Mouse (Mus musculus): ENCODE data around the gene Srgap1.

Srgap1 gene

GRCm38 (mm10) chr10:122046904-122047726, at the start of gene Srgap1:
Gene Srgap1, minus strand, starts transcription at chr10:122047315.
- DNase-seq (ENCODE audit: low spot score): peak; percentile 76

DNA sequence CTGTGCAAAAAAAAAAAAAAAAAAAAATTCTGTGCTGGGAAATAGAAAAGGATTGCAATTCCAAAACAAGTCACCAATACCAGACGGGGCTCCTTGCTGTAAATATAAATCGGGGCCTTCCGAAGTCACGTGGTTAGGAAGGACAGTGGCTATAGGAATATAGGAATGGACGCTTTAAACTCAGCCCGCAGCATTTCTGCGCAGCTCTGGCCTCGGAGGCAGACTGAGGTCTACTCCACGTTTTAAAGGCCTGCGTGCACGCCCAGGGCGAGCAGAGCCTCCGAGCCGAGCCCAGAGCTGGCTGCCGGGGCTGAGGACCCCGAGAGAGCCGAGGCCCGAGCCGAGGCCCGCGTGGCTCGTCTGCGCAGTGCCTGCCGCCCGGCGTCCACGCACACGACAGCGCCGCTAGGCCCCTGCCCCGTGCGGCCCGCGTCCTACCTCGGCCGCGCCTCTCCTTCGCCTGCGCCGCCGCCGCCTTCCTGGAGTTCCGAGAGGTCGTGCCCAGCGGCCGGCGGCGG, 49.4 kb upstream of the Srgap1 start:
- no peak for DNase-seq (ENCODE audit: low spot score)

DNA sequence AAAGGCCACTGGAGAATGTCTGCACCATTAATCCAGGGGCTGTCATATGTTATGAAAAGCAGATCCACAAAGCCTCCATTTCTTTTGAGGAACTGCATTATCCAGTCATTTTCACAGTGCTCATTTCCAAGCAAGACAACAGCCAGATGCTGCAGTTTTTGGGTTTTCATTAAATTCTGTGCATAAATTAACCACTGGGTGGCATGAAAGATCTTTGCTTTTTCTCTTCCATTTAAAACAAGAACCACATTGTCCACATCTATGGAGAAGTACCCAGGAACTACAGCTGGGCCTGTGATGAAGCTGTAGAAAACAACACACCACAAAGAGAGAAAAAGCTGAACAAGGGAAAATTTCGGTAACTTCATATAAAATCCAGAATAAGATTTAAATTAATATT, 43.4 kb upstream of the Srgap1 start:
- no peak for DNase-seq (ENCODE audit: low spot score)

DNA sequence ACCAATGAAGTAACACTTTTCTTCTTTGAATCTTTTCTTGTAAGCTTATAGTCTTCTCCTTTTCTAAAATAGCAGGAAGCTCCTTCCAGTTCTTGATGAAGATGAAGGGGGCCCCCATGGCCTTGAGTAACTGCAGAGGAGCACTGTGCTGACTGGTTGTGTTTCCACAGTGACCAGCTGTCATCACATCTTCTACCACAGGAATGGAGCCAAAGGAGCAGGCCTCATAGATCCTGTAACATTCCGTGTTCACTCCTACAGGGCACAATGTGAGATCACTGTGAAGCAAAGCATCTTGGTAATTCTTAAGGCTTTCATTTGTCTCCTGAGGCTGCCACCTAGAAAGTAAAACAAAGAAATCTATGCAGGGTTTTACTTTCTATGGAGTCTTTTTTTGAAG, 34.2 kb upstream of the Srgap1 start:
- no peak for DNase-seq (ENCODE audit: low spot score)

DNA sequence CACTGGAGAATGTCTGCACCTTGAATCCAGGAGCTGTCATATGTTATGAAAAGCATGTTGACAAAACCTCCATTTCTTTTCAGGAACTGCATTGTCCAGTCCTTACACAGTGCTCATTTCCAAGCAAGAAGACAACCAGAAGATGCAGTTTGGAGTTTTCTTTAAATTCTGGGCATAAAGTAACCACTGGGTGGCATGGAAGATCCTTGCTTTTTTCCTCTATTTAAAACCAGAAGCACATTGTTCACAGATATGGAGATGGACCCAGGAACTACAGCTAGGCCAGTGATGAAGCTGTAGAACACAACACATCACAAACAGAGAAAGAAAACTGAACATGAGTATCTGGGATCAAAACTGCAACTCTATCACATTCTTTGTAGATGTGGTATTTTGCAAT, 22.0 kb upstream of the Srgap1 start:
- no peak for DNase-seq (ENCODE audit: low spot score)

DNA sequence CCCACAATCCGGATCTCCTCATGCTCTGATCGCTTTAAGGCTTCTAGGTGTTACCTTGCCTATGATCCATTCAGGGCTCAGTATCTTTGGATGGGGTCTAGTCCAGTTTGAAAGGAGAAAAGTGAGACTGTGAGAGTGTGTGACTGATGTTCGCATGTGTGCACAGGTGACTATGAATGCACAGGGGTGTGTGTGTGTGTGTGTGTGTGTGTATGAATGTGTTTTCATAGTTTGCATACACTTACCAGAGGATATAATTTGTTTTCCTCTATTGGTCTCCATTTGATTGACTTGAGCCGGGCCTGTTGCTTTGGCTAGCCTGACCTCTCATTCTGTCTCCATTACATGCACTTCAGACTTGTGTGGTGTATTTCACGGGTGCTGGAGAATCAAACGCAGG, 8.7 kb upstream of the Srgap1 start:
- DNase-seq (ENCODE audit: low spot score): no peak

- peak; percentile 28 for DNase-seq (ENCODE audit: low spot score)
These were observed 7.4 kb upstream of the Srgap1 start for GRCm38 (mm10) chr10:122054535-122054934.

DNA sequence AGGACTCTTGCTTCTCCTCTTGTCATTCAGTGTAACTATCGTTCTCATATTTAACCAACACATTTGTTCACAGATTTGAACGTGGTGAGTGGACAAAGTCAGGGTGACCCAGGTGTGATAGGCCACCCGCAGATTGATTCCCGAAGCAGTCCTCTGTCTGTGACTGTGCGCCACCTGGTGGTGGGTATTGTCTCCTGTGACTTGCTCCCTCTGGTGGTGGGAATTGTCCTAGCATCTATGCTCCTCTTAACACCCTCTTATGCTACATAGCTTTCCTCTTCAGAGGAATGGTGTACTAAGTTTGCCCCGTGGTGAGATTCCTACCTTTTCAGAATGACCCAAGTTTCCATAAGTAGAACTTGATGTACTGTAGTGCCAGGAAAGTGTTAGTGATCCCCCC, 4.7 kb upstream of the Srgap1 start:
- DNase-seq (ENCODE audit: low spot score): peak; percentile 59

- peak; percentile 84 for DNase-seq (ENCODE audit: low spot score)
These were observed 731 bp upstream of the Srgap1 start for GRCm38 (mm10) chr10:122047727-122048365.

- DNase-seq (ENCODE audit: low spot score): no peak
These were observed 608 bp downstream of the Srgap1 start for GRCm38 (mm10) chr10:122046511-122046903.

DNA sequence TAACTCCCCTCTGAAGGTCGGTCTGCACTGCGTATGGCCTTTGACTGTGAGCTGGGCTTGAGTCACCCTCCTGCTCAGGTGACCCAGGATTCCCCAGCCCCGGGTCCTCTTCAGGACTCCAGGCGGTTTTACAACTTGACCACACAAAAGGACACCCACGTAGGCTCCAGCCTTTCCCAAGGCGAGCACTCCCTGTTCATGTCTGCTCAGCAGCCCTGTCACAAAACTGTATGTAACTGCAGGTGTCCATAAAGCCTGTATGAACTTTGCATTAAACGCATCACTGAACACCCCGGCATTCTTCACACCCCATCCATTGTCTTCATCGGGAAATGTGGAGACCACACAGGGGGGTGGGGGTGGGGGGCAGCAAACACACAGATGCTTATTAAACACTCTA, 1.2 kb downstream of the Srgap1 start:
- DNase-seq (ENCODE audit: low spot score): peak; percentile 53

DNA sequence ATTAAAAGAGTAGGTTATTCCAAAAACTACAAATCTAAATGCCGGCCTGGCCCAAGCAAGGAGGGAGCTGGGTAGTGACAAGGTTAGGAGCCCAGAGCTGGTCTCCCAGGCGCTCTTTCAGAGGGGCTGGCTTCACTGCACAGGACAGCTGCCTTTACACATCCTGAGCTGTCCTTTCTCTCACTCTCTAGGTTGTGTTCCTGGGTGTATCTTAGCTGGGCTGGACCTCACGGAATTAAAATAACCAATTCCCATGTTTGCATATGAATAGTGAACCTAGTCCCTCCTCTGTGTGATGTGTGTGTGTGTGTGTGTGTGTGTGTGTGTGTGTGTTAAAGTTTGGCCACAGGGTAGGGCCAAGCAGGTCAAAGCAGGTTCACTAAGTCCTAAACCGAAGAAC, 2.2 kb downstream of the Srgap1 start:
- no peak for DNase-seq (ENCODE audit: low spot score)

DNA sequence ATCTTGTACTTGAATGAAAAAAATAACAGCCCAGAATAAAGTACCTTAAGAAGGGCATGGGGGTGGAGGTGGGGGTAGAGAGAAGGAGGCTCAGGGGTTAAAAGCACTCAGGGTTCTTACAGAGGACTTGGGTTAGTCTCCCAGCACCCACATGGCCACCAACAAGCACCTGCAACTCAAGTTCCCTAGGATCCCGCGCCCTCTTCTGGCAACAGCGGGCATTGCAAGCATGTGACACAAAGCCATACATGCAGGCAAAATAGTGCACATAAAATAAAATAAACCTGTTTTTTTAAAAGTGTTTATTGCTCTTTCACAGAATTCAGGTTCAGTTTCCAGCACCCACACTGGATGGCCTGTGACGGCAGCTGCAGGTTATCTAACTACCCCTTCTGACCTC, 6.7 kb downstream of the Srgap1 start:
- no peak for DNase-seq (ENCODE audit: low spot score)

- DNase-seq (ENCODE audit: low spot score): no peak
These were observed 7.5 kb downstream of the Srgap1 start for GRCm38 (mm10) chr10:122039566-122039965.

DNA sequence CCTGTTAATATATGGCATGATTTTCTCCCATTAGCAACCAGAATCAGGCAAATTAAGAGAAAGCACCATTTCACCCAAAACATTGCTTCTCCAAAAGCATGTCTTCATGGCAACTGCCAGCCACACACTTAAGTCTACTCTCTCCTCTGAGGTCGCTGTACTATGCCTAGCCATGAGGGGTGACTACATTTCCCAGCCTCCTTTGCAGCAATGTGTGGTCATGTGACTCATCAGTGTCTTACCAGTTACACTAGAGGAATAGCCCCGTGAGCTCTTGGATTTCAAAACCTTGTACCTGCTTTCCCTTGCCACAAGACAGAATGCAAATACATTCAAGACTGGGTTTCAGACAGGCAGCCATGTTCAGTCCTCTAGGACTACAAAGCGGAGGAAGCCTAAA, 8.6 kb downstream of the Srgap1 start:
- peak; percentile 21 for DNase-seq (ENCODE audit: low spot score)

GRCm38 (mm10) chr10:122033271-122033670, 13.8 kb downstream of the Srgap1 start:
- DNase-seq (ENCODE audit: low spot score): no peak

DNA sequence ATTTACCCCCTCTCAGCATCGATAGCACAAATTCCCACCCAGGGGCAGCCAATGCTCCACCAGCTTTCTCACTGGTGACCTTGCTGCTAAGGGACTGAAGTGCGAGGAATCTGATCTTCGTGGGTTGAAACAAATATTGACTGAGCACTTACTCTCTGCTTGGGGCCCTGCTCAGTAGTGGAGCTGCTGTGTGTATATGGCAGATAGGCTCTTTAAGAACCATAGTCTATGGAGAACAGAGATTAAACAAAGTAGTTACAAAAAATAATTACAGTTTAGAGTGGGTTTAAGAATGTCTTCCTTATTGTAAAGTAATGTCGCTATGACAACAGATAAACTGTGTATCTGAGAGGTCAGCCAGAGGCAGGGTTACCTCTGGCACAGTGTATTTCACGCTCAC, 16.7 kb downstream of the Srgap1 start:
- no peak for DNase-seq (ENCODE audit: low spot score)

DNA sequence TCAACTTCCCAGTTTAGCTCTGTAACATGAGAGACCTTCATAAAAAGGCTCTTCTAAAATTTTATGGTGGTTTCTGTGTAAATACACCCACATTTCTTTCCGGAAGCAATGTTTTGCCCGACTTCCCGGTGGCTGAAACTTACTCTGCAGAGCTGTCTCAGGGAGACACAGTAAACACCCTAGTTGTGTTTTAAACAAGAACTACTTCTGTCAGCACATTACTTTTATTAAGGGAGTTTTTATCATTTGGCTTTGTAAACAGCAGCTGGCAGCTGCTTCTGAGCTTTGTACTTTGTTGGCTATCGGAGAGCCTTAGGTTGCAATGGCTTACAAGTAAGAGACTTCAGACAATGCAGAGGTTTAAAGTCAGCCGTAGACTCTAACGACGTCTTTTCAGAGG, 17.4 kb downstream of the Srgap1 start:
- DNase-seq (ENCODE audit: low spot score): no peak

DNA sequence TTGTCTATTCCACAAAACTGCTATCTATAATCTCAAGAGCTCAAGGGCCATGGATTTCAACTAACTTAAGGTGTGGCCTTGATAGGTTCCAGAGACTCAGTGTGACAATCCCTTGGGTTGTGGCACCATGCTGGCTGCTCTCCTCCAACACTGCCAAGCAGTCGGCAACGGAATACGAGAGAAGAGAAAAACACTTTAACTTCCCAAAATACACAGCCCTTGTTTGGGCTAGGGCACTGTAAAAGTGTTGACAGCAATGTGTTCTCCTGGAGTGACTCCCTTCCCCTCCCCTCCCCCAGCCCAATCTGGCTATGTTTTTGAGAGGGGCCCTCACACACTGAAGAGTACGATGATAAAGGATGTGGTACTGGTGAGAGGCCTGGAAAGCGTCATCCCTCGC, 21.9 kb downstream of the Srgap1 start:
- no peak for DNase-seq (ENCODE audit: low spot score)

- DNase-seq (ENCODE audit: low spot score): no peak
These were observed 26.2 kb downstream of the Srgap1 start for GRCm38 (mm10) chr10:122020906-122021305.

GRCm38 (mm10) chr10:122020255-122020654, 26.9 kb downstream of the Srgap1 start:
- DNase-seq (ENCODE audit: low spot score): no peak

DNA sequence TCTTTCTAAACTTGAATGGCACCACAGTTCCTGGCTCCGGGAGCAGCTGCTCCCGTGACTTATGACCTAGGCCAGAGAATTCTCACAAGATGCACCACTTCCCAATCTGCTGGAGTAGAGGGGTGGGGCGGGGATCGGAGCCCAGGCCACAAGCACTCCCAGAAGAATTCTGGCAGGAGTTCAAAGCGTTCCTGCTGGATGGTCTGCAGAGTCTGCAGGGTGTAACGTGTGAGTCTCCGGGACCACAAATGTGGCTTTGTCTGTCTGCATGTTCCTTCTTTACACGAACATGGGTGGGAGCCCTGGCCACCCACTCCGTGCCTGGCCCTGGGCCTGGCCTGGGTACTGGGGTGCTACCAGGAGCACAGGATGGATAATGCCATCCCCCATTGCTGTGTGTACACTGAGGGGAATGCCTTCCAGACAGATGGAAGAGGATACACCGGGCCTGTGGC, 28.5 kb downstream of the Srgap1 start:
- no peak for DNase-seq (ENCODE audit: low spot score)

GRCm38 (mm10) chr10:122017743-122018142, 29.4 kb downstream of the Srgap1 start:
- DNase-seq (ENCODE audit: low spot score): peak; percentile 80

All from yolk sac, embryonic 10.5 days (tissue).